Mouse (Mus musculus): ENCODE results near the gene Acp6. TPM values are rescaled to one million over a fixed set of nuclear protein-coding genes. Genes with fewer than 3 reads are reported as not detected.
A peak's percentile ranks its signal among the peaks of the same experiment; 100 is the strongest.

The Acp6 gene
- polyA plus RNA-seq, 1 experiment from 2014 or later: 19.1 TPM

- Histone ChIP-seq H3K9ac (peak overlapping the region; percentile 85; the same call in 1 of the 2 replicates), H3K36me3 (no peaks in the 10 kb centered on the region), H3K27ac (no peak overlapping the region), H3K27me3 (no peaks in the 10 kb centered on the region), H3K4me3 (replicated peaks) (peak overlapping the region; percentile 85), H3K4me1 (replicated peaks) (peaks cover 36% of the 10 kb centered on the region), H3K9me3 (replicated peaks) (no peaks in the 10 kb centered on the region), H3K4me2 (peak overlapping the region; percentile 88)
- ATAC-seq (ENCODE audit: low read depth): no peak
- no peak for DNase-seq
- 43% methylated on average over 2 of the region's 2 CpGs for WGBS (ENCODE audit: insufficient replicate concordance)
Observed at GRCm38 (mm10) chr3:97159986-97160385, 1.4 kb downstream of the Acp6 start.

- ATAC-seq (ENCODE audit: low read depth) (no peak), DNase-seq (no peak)
- WGBS (ENCODE audit: insufficient replicate concordance): 78% methylated on average over 10 of the region's 10 CpGs
- peaks cover 42% of the 10 kb centered on the region for H3K4me1 ChIP-seq (replicated peaks)
- no peak overlapping the region for H3K4me2 ChIP-seq
- H3K9ac ChIP-seq: no peak overlapping the region
- H3K27ac ChIP-seq: no peak overlapping the region
- no peak overlapping the region for H3K4me3 ChIP-seq (replicated peaks)
- peaks cover 1% of the 10 kb centered on the region; the same call in 1 of the 2 replicates for H3K36me3 ChIP-seq
- H3K9me3 ChIP-seq (replicated peaks): no peaks in the 10 kb centered on the region
- no peaks in the 10 kb centered on the region for H3K27me3 ChIP-seq
Observed at GRCm38 (mm10) chr3:97160908-97161307, 2.3 kb downstream of the Acp6 start.

GRCm38 (mm10) chr3:97161773-97162172 lies 3.2 kb downstream of the Acp6 start:
- H3K9ac ChIP-seq: no peak overlapping the region
- no peak overlapping the region for H3K4me3 ChIP-seq (replicated peaks)
- no peaks in the 10 kb centered on the region for H3K9me3 ChIP-seq (replicated peaks)
- DNase-seq (no peak), ATAC-seq (ENCODE audit: low read depth) (no peak)
- 59% methylated on average over 4 of the region's 4 CpGs for WGBS (ENCODE audit: insufficient replicate concordance)
- H3K4me1 ChIP-seq (replicated peaks): peaks cover 42% of the 10 kb centered on the region
- no peak overlapping the region for H3K27ac ChIP-seq
- no peak overlapping the region for H3K4me2 ChIP-seq
- H3K27me3 ChIP-seq: no peaks in the 10 kb centered on the region
- H3K36me3 ChIP-seq: peaks cover 5% of the 10 kb centered on the region; the same call in 1 of the 2 replicates

GRCm38 (mm10) chr3:97164477-97164876 lies 5.9 kb downstream of the Acp6 start:
- no peak overlapping the region for H3K4me2 ChIP-seq
- no peak overlapping the region for H3K9ac ChIP-seq
- H3K9me3 ChIP-seq (replicated peaks): no peaks in the 10 kb centered on the region
- no peak overlapping the region for H3K4me3 ChIP-seq (replicated peaks)
- peak; percentile 11 for DNase-seq
- peak overlapping the region; percentile 36 for H3K27ac ChIP-seq
- H3K4me1 ChIP-seq (replicated peaks): peaks cover 38% of the 10 kb centered on the region
- WGBS (ENCODE audit: insufficient replicate concordance): 16% methylated on average over 4 of the region's 4 CpGs
- peaks cover 8% of the 10 kb centered on the region; the same call in 1 of the 2 replicates for H3K36me3 ChIP-seq
- no peaks in the 10 kb centered on the region for H3K27me3 ChIP-seq
- peak; percentile 84 for ATAC-seq (ENCODE audit: low read depth)

- no peaks in the 10 kb centered on the region for H3K27me3 ChIP-seq
- no peak overlapping the region for H3K4me2 ChIP-seq
- H3K36me3 ChIP-seq: peaks cover 8% of the 10 kb centered on the region; the same call in 1 of the 2 replicates
- H3K4me3 ChIP-seq (replicated peaks): no peak overlapping the region
- H3K9me3 ChIP-seq (replicated peaks): no peaks in the 10 kb centered on the region
- 40% methylated on average over 4 of the region's 4 CpGs for WGBS (ENCODE audit: insufficient replicate concordance)
- no peak overlapping the region for H3K9ac ChIP-seq
- H3K4me1 ChIP-seq (replicated peaks): peaks cover 23% of the 10 kb centered on the region
- DNase-seq (no peak), ATAC-seq (ENCODE audit: low read depth) (no peak)
- no peak overlapping the region for H3K27ac ChIP-seq
Observed at GRCm38 (mm10) chr3:97167126-97167525, 8.5 kb downstream of the Acp6 start.

- DNase-seq (no peak), ATAC-seq (ENCODE audit: low read depth) (no peak)
- Histone ChIP-seq H3K4me1 (replicated peaks) (no peaks in the 10 kb centered on the region), H3K9me3 (replicated peaks) (no peaks in the 10 kb centered on the region), H3K4me2 (no peak overlapping the region), H3K9ac (no peak overlapping the region), H3K27me3 (no peaks in the 10 kb centered on the region), H3K4me3 (replicated peaks) (no peak overlapping the region), H3K27ac (no peak overlapping the region), H3K36me3 (peaks cover 9% of the 10 kb centered on the region; the same call in 1 of the 2 replicates)
- 68% methylated on average over 6 of the region's 6 CpGs for WGBS (ENCODE audit: insufficient replicate concordance)
Observed at GRCm38 (mm10) chr3:97171531-97171930, 13.0 kb downstream of the Acp6 start.

GRCm38 (mm10) chr3:97172231-97172630 lies 13.7 kb downstream of the Acp6 start:
- Histone ChIP-seq H3K27me3 (no peaks in the 10 kb centered on the region), H3K4me3 (replicated peaks) (no peak overlapping the region), H3K4me1 (replicated peaks) (no peaks in the 10 kb centered on the region), H3K4me2 (no peak overlapping the region), H3K9me3 (replicated peaks) (no peaks in the 10 kb centered on the region), H3K36me3 (peaks cover 14% of the 10 kb centered on the region; the same call in 1 of the 2 replicates), H3K27ac (no peak overlapping the region), H3K9ac (no peak overlapping the region)
- ATAC-seq (ENCODE audit: low read depth) (no peak), DNase-seq (no peak)
- WGBS (ENCODE audit: insufficient replicate concordance): 69% methylated on average over 9 of the region's 9 CpGs

GRCm38 (mm10) chr3:97172632-97173031 lies 14.1 kb downstream of the Acp6 start:
- Histone ChIP-seq H3K9me3 (replicated peaks) (no peaks in the 10 kb centered on the region), H3K4me3 (replicated peaks) (no peak overlapping the region), H3K4me2 (no peak overlapping the region), H3K27ac (no peak overlapping the region), H3K27me3 (no peaks in the 10 kb centered on the region), H3K4me1 (replicated peaks) (no peaks in the 10 kb centered on the region), H3K9ac (no peak overlapping the region), H3K36me3 (peaks cover 16% of the 10 kb centered on the region; the same call in 1 of the 2 replicates)
- no peak for ATAC-seq (ENCODE audit: low read depth)
- DNase-seq: no peak
- WGBS (ENCODE audit: insufficient replicate concordance): 74% methylated on average over 5 of the region's 5 CpGs

GRCm38 (mm10) chr3:97178885-97179284 lies 20.3 kb downstream of the Acp6 start:
- no peak for ATAC-seq (ENCODE audit: low read depth)
- Histone ChIP-seq H3K27me3 (no peaks in the 10 kb centered on the region), H3K4me3 (replicated peaks) (no peak overlapping the region), H3K4me1 (replicated peaks) (no peaks in the 10 kb centered on the region), H3K9me3 (replicated peaks) (no peaks in the 10 kb centered on the region), H3K4me2 (no peak overlapping the region), H3K27ac (no peak overlapping the region), H3K36me3 (peaks cover 13% of the 10 kb centered on the region; the same call in 1 of the 2 replicates), H3K9ac (no peak overlapping the region)
- no peak for DNase-seq
- 64% methylated on average over 6 of the region's 6 CpGs for WGBS (ENCODE audit: insufficient replicate concordance)

- Histone ChIP-seq H3K4me3 (replicated peaks) (no peak overlapping the region), H3K4me1 (replicated peaks) (no peaks in the 10 kb centered on the region), H3K9ac (no peak overlapping the region), H3K27ac (no peak overlapping the region), H3K4me2 (no peak overlapping the region), H3K36me3 (peaks cover 13% of the 10 kb centered on the region; the same call in 1 of the 2 replicates), H3K9me3 (replicated peaks) (no peaks in the 10 kb centered on the region), H3K27me3 (no peaks in the 10 kb centered on the region)
- ATAC-seq (ENCODE audit: low read depth) (no peak), DNase-seq (no peak)
- 39% methylated on average over 6 of the region's 6 CpGs for WGBS (ENCODE audit: insufficient replicate concordance)
Observed at GRCm38 (mm10) chr3:97180527-97180926, 21.9 kb downstream of the Acp6 start.

GRCm38 (mm10) chr3:97183810-97184209 lies 25.2 kb downstream of the Acp6 start:
- Histone ChIP-seq H3K4me1 (replicated peaks) (no peaks in the 10 kb centered on the region), H3K4me2 (no peak overlapping the region), H3K27ac (no peak overlapping the region), H3K9me3 (replicated peaks) (no peaks in the 10 kb centered on the region), H3K27me3 (no peaks in the 10 kb centered on the region), H3K36me3 (no peaks in the 10 kb centered on the region), H3K9ac (no peak overlapping the region), H3K4me3 (replicated peaks) (no peak overlapping the region)
- ATAC-seq (ENCODE audit: low read depth) (no peak), DNase-seq (no peak)
- WGBS (ENCODE audit: insufficient replicate concordance): 26% methylated on average over 3 of the region's 3 CpGs

- WGBS (ENCODE audit: insufficient replicate concordance): 34% methylated on average over 10 of the region's 10 CpGs
- DNase-seq: peak; percentile 23
- Histone ChIP-seq H3K27ac (no peak overlapping the region), H3K27me3 (no peaks in the 10 kb centered on the region), H3K9ac (no peak overlapping the region), H3K4me3 (replicated peaks) (no peak overlapping the region), H3K4me1 (replicated peaks) (no peaks in the 10 kb centered on the region), H3K9me3 (replicated peaks) (no peaks in the 10 kb centered on the region), H3K36me3 (no peaks in the 10 kb centered on the region), H3K4me2 (no peak overlapping the region)
- ATAC-seq (ENCODE audit: low read depth): no peak
Observed at GRCm38 (mm10) chr3:97185098-97185860, 26.7 kb downstream of the Acp6 start.
